Mouse (Mus musculus): ENCODE measurements around the gene Tas2r134. TPM values are rescaled to one million over a fixed set of nuclear protein-coding genes. Genes with fewer than 3 reads are reported as not detected.

Tas2r134 gene
- polyA plus RNA-seq (2012; fragmentation: generic; extraction: Trizol): not detected

DNA sequence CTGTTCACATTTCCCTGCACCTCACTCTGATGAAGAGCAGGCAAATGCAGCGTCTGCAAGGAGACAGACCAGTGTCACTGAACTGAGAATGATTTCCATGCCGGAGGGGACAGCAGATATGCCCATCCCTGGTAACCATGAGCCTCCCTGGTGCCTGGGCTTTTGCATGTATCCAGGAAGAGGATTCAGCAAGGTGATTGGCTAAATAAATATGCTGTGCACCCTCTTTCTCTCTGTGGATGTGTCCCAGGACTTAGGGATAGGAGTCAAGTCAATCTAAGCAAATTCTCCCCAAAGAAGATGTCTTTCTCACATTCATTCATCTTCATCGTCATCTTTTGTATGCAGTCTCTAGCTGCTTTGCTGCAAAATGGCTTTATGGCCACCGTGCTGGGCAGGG is at the start of gene Tas2r134:
Gene Tas2r134, plus strand, starts transcription at position 301 of the 400 bp plus-strand sequence.
- TF ChIP-seq POLR2A (IDR thresholded peaks at IDR 0.05; ENCODE audit: insufficient read length, low read depth): no peak
- TF ChIP-seq TCF3 (IDR thresholded peaks at IDR 0.05; ENCODE audit: insufficient read length, low read depth): no peak
- no peak for TF ChIP-seq CEBPB (IDR thresholded peaks at IDR 0.05; ENCODE audit: insufficient read depth, poor library complexity, severe bottlenecking)
- TF ChIP-seq REST (IDR thresholded peaks at IDR 0.05; ENCODE audit: insufficient read depth, insufficient read length): no peak
- TF ChIP-seq MYOD1 (IDR thresholded peaks at IDR 0.05; ENCODE audit: control insufficient read depth in 1 of 3, insufficient read length in 2 of 3, low read depth in 2 of 3): no peak
- no peak for TF ChIP-seq POLR2AphosphoS2 (IDR thresholded peaks at IDR 0.05; ENCODE audit: insufficient read length, low read depth)
- no peak for TF ChIP-seq MAX (IDR thresholded peaks at IDR 0.05; ENCODE audit: low read depth)
- no peak for TF ChIP-seq E2F4 (IDR thresholded peaks at IDR 0.05; ENCODE audit: insufficient read depth)
- no peak for TF ChIP-seq SRF (IDR thresholded peaks at IDR 0.05; ENCODE audit: control insufficient read depth, insufficient read length, low read depth)
- H3K4me2 ChIP-seq (ENCODE audit: low read depth): no peak within 1 kb of the TSS
- no peak within 1 kb of the TSS for H3ac ChIP-seq (ENCODE audit: control insufficient read depth, insufficient read length)
- H3K79me2 ChIP-seq (ENCODE audit: control insufficient read depth, insufficient read depth): no peaks in the 10 kb centered on the region
- no peak within 1 kb of the TSS for H3K4me3 ChIP-seq
- H3K36me3 ChIP-seq (ENCODE audit: control insufficient read depth, insufficient read depth): no peaks in the 10 kb centered on the region
- no peaks in the 10 kb centered on the region for H3K27me3 ChIP-seq (ENCODE audit: control insufficient read depth, insufficient read depth, insufficient read length)

DNA sequence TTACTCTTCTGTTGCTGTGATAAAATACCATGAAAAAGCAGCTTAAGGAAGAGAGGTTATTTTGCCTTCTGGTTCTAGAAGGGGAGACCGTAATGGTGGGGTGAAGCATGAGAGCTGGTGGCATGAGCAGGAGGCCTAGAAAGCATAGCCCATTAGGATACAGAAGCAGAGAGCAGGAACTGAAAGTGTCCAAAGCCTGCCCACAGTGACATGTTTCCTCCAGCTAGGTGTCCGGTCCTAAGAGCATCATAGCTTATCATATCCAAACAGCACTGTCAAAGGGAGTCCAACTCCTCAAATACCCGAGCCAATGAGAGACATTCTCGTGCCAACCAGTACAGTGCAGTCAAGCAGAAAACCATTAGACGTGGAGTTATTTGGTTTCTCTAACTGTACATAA is 47.5 kb upstream of the Tas2r134 start:
- Histone ChIP-seq H3ac (ENCODE audit: control insufficient read depth, insufficient read length) (no peak overlapping the region), H3K36me3 (ENCODE audit: control insufficient read depth, insufficient read depth) (no peaks in the 10 kb centered on the region), H3K27me3 (ENCODE audit: control insufficient read depth, insufficient read depth, insufficient read length) (no peaks in the 10 kb centered on the region), H3K79me2 (ENCODE audit: control insufficient read depth, insufficient read depth) (no peaks in the 10 kb centered on the region), H3K4me3 (no peak overlapping the region), H3K4me2 (ENCODE audit: low read depth) (no peak overlapping the region)
- TF ChIP-seq POLR2AphosphoS2 (IDR thresholded peaks at IDR 0.05; ENCODE audit: insufficient read length, low read depth) (no peak), MYOD1 (IDR thresholded peaks at IDR 0.05; ENCODE audit: control insufficient read depth in 1 of 3, insufficient read length in 2 of 3, low read depth in 2 of 3) (no peak), E2F4 (IDR thresholded peaks at IDR 0.05; ENCODE audit: insufficient read depth) (no peak), TCF3 (IDR thresholded peaks at IDR 0.05; ENCODE audit: insufficient read length, low read depth) (no peak), REST (IDR thresholded peaks at IDR 0.05; ENCODE audit: insufficient read depth, insufficient read length) (no peak), CEBPB (IDR thresholded peaks at IDR 0.05; ENCODE audit: insufficient read depth, poor library complexity, severe bottlenecking) (no peak), POLR2A (IDR thresholded peaks at IDR 0.05; ENCODE audit: insufficient read length, low read depth) (no peak), USF1 (IDR thresholded peaks at IDR 0.05; ENCODE audit: low read depth) (no peak), SRF (IDR thresholded peaks at IDR 0.05; ENCODE audit: control insufficient read depth, insufficient read length, low read depth) (no peak), MAX (IDR thresholded peaks at IDR 0.05; ENCODE audit: low read depth) (no peak), TCF12 (IDR thresholded peaks at IDR 0.05; ENCODE audit: insufficient read depth, poor library complexity, severe bottlenecking) (no peak), MYOG (IDR thresholded peaks at IDR 0.05; ENCODE audit: control insufficient read depth in 1 of 3, insufficient read depth in 1 of 3, insufficient read length in 2 of 3, low read depth in 2 of 3) (no peak)

DNA sequence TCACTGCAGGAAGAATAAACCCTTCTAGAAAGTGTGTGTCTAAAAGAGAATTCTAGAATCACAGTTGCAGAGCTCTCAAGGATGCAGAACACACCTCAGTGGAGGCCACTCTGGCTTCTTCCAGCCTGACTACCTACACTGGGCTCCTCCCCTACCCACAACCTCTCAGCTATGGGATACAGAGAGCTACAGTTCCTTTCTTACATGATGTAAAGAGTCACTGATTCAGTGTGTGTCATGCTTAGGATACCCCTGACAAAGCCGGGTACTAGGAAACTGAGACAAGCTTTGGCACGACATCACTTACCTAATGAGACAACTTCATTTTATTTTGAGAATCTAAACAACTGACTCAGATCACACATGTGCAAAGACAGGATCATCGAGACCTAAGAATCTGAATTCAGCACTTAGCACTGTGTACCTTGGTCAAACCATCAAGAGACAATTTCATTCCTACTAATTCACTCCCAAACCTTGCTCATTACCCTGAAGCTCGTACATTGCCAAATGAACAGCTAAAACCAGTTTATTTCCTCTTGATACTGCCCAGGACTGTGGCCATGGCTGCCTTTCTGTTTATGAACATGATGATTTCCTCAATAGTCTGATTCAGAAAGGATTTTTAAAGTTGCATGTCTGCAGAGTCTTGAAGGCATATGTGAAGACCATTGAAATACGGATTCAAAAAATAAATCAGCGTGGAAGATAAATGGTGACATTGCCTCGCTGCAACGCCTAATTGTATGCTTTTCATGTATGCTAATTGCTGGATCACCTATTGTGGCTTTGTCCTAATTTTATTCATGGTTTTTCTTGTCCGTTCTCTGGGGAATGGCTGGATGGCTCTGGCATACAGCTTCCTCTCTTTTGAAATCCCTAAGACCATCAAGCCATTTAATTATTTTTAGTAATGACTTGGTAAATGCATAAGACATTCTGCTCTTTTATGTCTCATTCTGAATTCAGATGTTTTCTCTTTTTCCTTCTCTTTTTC is 43.0 kb upstream of the Tas2r134 start:
- no peaks in the 10 kb centered on the region for H3K79me2 ChIP-seq (ENCODE audit: control insufficient read depth, insufficient read depth)
- H3K36me3 ChIP-seq (ENCODE audit: control insufficient read depth, insufficient read depth): no peaks in the 10 kb centered on the region
- no peaks in the 10 kb centered on the region for H3K27me3 ChIP-seq (ENCODE audit: control insufficient read depth, insufficient read depth, insufficient read length)
- no peak for TF ChIP-seq SRF (IDR thresholded peaks at IDR 0.05; ENCODE audit: control insufficient read depth, insufficient read length, low read depth)
- no peak for TF ChIP-seq CEBPB (IDR thresholded peaks at IDR 0.05; ENCODE audit: insufficient read depth, poor library complexity, severe bottlenecking)
- TF ChIP-seq E2F4 (IDR thresholded peaks at IDR 0.05; ENCODE audit: insufficient read depth): no peak
- TF ChIP-seq POLR2AphosphoS2 (IDR thresholded peaks at IDR 0.05; ENCODE audit: insufficient read length, low read depth): no peak
- TF ChIP-seq USF1 (IDR thresholded peaks at IDR 0.05; ENCODE audit: low read depth): no peak
- no peak for TF ChIP-seq TCF3 (IDR thresholded peaks at IDR 0.05; ENCODE audit: insufficient read length, low read depth)
- TF ChIP-seq MAX (IDR thresholded peaks at IDR 0.05; ENCODE audit: low read depth): no peak
- no peak for TF ChIP-seq REST (IDR thresholded peaks at IDR 0.05; ENCODE audit: insufficient read depth, insufficient read length)
- TF ChIP-seq TCF12 (IDR thresholded peaks at IDR 0.05; ENCODE audit: insufficient read depth, poor library complexity, severe bottlenecking): no peak
- no peak for TF ChIP-seq POLR2A (IDR thresholded peaks at IDR 0.05; ENCODE audit: insufficient read length, low read depth)
- TF ChIP-seq MYOG (IDR thresholded peaks at IDR 0.05; ENCODE audit: control insufficient read depth in 1 of 3, insufficient read depth in 1 of 3, insufficient read length in 2 of 3, low read depth in 2 of 3): no peak
- no peak for TF ChIP-seq MYOD1 (IDR thresholded peaks at IDR 0.05; ENCODE audit: control insufficient read depth in 1 of 3, insufficient read length in 2 of 3, low read depth in 2 of 3)
- no peak overlapping the region for H3K4me3 ChIP-seq
- no peak overlapping the region for H3K4me2 ChIP-seq (ENCODE audit: low read depth)
- H3ac ChIP-seq (ENCODE audit: control insufficient read depth, insufficient read length): no peak overlapping the region

DNA sequence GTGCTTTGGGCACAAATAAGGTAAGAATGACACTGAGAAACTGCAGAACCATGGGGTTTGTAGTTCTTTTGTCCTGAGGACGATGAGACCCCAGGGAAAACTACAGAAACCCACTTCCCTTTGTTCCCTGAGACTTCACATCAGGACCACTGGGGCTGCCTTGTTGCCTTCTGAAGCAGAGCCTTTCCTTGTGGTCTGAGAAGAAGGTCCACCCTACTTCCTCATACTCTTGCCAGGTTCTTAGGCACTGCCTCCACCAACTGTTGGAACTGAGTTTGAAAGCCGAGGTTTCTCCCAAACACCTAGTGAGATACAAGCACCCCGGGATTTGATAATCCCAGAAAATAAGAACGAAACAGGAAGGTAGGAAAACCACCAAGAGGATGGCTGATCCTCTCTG is 39.0 kb upstream of the Tas2r134 start:
- no peak for TF ChIP-seq MYOD1 (IDR thresholded peaks at IDR 0.05; ENCODE audit: control insufficient read depth in 1 of 3, insufficient read length in 2 of 3, low read depth in 2 of 3)
- no peak for TF ChIP-seq E2F4 (IDR thresholded peaks at IDR 0.05; ENCODE audit: insufficient read depth)
- no peak for TF ChIP-seq CEBPB (IDR thresholded peaks at IDR 0.05; ENCODE audit: insufficient read depth, poor library complexity, severe bottlenecking)
- no peak for TF ChIP-seq USF1 (IDR thresholded peaks at IDR 0.05; ENCODE audit: low read depth)
- TF ChIP-seq TCF3 (IDR thresholded peaks at IDR 0.05; ENCODE audit: insufficient read length, low read depth): no peak
- TF ChIP-seq POLR2AphosphoS2 (IDR thresholded peaks at IDR 0.05; ENCODE audit: insufficient read length, low read depth): no peak
- no peak for TF ChIP-seq TCF12 (IDR thresholded peaks at IDR 0.05; ENCODE audit: insufficient read depth, poor library complexity, severe bottlenecking)
- TF ChIP-seq SRF (IDR thresholded peaks at IDR 0.05; ENCODE audit: control insufficient read depth, insufficient read length, low read depth): no peak
- no peak for TF ChIP-seq POLR2A (IDR thresholded peaks at IDR 0.05; ENCODE audit: insufficient read length, low read depth)
- no peak for TF ChIP-seq MAX (IDR thresholded peaks at IDR 0.05; ENCODE audit: low read depth)
- TF ChIP-seq REST (IDR thresholded peaks at IDR 0.05; ENCODE audit: insufficient read depth, insufficient read length): no peak
- no peak for TF ChIP-seq MYOG (IDR thresholded peaks at IDR 0.05; ENCODE audit: control insufficient read depth in 1 of 3, insufficient read depth in 1 of 3, insufficient read length in 2 of 3, low read depth in 2 of 3)
- no peak overlapping the region for H3K4me3 ChIP-seq
- H3ac ChIP-seq (ENCODE audit: control insufficient read depth, insufficient read length): no peak overlapping the region
- H3K79me2 ChIP-seq (ENCODE audit: control insufficient read depth, insufficient read depth): no peaks in the 10 kb centered on the region
- H3K4me2 ChIP-seq (ENCODE audit: low read depth): no peak overlapping the region
- no peaks in the 10 kb centered on the region for H3K36me3 ChIP-seq (ENCODE audit: control insufficient read depth, insufficient read depth)
- H3K27me3 ChIP-seq (ENCODE audit: control insufficient read depth, insufficient read depth, insufficient read length): no peaks in the 10 kb centered on the region

All from myocyte (in vitro differentiated cells).